8 mouse cellular contexts compared by ENCODE assay signal in the genomic region with DNA sequence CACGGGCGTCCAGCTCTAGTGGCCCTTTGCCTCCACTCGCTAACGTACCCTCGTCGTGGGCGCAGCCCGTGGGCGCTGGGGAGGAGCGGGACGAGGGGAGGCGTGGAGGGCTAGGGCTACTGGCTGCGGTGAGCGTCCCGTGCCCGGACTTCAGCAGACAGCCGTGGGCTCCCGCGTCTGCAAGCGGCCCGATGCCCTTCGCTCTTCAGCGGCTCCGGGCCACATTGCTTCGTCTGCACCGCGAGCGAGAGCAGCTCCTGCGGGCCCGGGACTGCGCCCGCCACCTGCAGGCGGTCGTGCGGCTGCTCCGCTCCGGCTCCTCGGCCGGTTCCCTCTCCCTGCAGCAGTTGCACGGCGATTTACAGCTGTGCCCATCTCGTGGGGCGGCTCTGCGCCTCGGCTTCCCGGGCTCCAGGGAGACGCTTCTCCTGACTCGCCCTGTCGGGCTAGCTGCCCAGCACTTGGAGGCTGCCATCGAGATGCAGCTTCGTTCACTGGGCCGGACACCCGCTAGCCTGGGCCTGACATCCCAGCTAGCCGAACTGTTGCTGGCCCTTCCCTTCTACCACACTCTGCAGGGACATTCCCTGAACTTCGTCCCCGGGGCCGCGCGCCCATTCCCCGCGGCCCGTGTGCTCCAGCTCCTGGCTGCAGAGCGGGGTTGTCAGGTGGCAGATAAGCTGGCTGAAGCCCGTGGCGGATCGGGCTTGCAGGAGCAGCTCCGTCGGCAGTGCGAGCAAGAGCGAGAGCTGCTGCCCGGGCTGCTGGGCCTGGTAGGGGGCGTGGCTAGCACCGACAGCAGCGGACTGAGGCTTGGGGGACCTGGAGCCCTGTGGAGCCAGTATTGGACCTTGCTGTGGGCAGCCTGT. TPM values are rescaled to one million over a fixed set of nuclear protein-coding genes. Genes with fewer than 3 reads are reported as not detected.
DNase-seq lines count a peak whose midpoint lies in the region; ATAC-seq and TF ChIP-seq lines count a peak whose summit lies in the region.

No protein-coding gene starts in this region.

- peak overlapping the region; percentile 68 for H3K4me2 ChIP-seq in CH12.LX (ENCODE audit: insufficient read depth, low read depth, poor library complexity, severe bottlenecking)
- H3K4me2 ChIP-seq in embryonic facial prominence, embryonic 15.5 days (replicated peaks): peak overlapping the region; percentile 95
- H3K4me2 ChIP-seq in heart, postnatal 0 days (ENCODE audit: low read depth, low read length): peak overlapping the region; percentile 97

- no peak for TF ChIP-seq POLR2A in CH12.LX (IDR thresholded peaks at IDR 0.05; ENCODE audit: low read depth, low read length)

- peak overlapping the region; percentile 71 for H3K27ac ChIP-seq in CH12.LX (ENCODE audit: insufficient read depth, low read depth)
- peak overlapping the region; percentile 83 for H3K27ac ChIP-seq in embryonic facial prominence, embryonic 15.5 days (replicated peaks)
- H3K27ac ChIP-seq in heart, postnatal 0 days (ENCODE audit: low read depth): peak overlapping the region; percentile 85

- no peak for TF ChIP-seq EP300 in CH12.LX (IDR thresholded peaks at IDR 0.05; ENCODE audit: low read length)
- no peak for TF ChIP-seq EP300 in heart, postnatal 0 days (IDR thresholded peaks at IDR 0.05; ENCODE audit: low read depth)

- peaks cover 9% of the 10 kb centered on the region for H3K27me3 ChIP-seq in CH12.LX (replicated peaks)
- no peaks in the 10 kb centered on the region for H3K27me3 ChIP-seq in embryonic facial prominence, embryonic 15.5 days
- no peaks in the 10 kb centered on the region for H3K27me3 ChIP-seq in heart, postnatal 0 days (ENCODE audit: control insufficient read depth, insufficient read depth, low read length)

- DNase-seq in CH12.LX (ENCODE audit: extremely low read depth): peak; percentile 33
- DNase-seq in adrenal gland, postnatal 14 days: peak; percentile 81
- DNase-seq in heart, postnatal 0 days (ENCODE audit: low spot score): peak; percentile 55
- peak; percentile 67 to 83 for DNase-seq in kidney, postnatal 25 days
- peak; percentile 65 for DNase-seq in lung, postnatal 14 days
- DNase-seq in retina, embryonic 14.5 days (ENCODE audit: low spot score): peak; percentile 74
- DNase-seq in thymus, postnatal 36 days: peak; percentile 81 to 84

- WGBS in embryonic facial prominence, embryonic 15.5 days: under 1% methylated on average over 74 of the region's 74 CpGs
- under 1% methylated on average over 60 of the region's 74 CpGs for WGBS in heart, postnatal 0 days

- peak overlapping the region; percentile 86 for H3K9ac ChIP-seq in CH12.LX (ENCODE audit: insufficient read depth, low read depth)
- peak overlapping the region; percentile 55 for H3K9ac ChIP-seq in embryonic facial prominence, embryonic 15.5 days
- H3K9ac ChIP-seq in heart, postnatal 0 days (replicated peaks; ENCODE audit: low read depth, low read length): peak overlapping the region; percentile 75

- H3K79me2 ChIP-seq in CH12.LX (replicated peaks; ENCODE audit: control insufficient read depth, extremely low read depth, insufficient read depth, poor library complexity, severe bottlenecking): no peaks in the 10 kb centered on the region

- peaks cover under 1 to 33% of the 10 kb centered on the region in 2 experiments for H3K36me3 ChIP-seq in CH12.LX (replicated peaks in 1 of 2; ENCODE audit: control insufficient read depth in 1 of 2, insufficient read depth in 1 of 2, low read length in 1 of 2)
- peaks cover 7% of the 10 kb centered on the region; the same call in 1 of the 2 replicates for H3K36me3 ChIP-seq in embryonic facial prominence, embryonic 15.5 days
- peaks cover 8% of the 10 kb centered on the region for H3K36me3 ChIP-seq in heart, postnatal 0 days (replicated peaks; ENCODE audit: control insufficient read depth, insufficient read depth, low read length)

- H3K4me1 ChIP-seq in CH12.LX (ENCODE audit: control insufficient read depth in 1 of 2, insufficient read depth in 2 of 2): peaks cover 9 to 24% of the 10 kb centered on the region in 2 experiments; a peak in 3 of 4 replicates
- H3K4me1 ChIP-seq in embryonic facial prominence, embryonic 15.5 days: peaks cover 23% of the 10 kb centered on the region
- H3K4me1 ChIP-seq in heart, postnatal 0 days (ENCODE audit: control insufficient read depth, insufficient read depth): 0 out of 2 replicates have a peak, but pooled peaks cover 10% of the 10 kb centered on the region

- peaks cover 2% of the 10 kb centered on the region for H3K9me3 ChIP-seq in CH12.LX (replicated peaks; ENCODE audit: low read length)
- no peaks in the 10 kb centered on the region for H3K9me3 ChIP-seq in embryonic facial prominence, embryonic 15.5 days (replicated peaks)
- no peaks in the 10 kb centered on the region for H3K9me3 ChIP-seq in heart, postnatal 0 days (replicated peaks; ENCODE audit: control insufficient read depth, low read length)

- in situ Hi-C loops in CH12.LX (cut with MboI; ENCODE audit: low pct_ligation_motif_present, low pct_unique_long_range_greater_than_20kb, low sequenced_read_pairs): loop anchor here (5.0 kb wide), 2 partner anchors 105 to 190 kb away; no protein-coding TSS in a partner anchor

- no peak; the same call in none of the 2 replicates for TF ChIP-seq RAD21 in CH12.LX (IDR thresholded peaks at IDR 0.05; ENCODE audit: low read depth, low read length)

- TF ChIP-seq CTCF in CH12.LX (conservative IDR thresholded peaks at IDR 0.05 in 1 of 2, IDR thresholded peaks at IDR 0.05 in 1 of 2; ENCODE audit: low read depth in 2 of 2, low read length in 2 of 2): peak in 1 of 2 experiments; percentile 51; a peak in 2 of 4 replicates
- peak; percentile 56 for TF ChIP-seq CTCF in heart, postnatal 0 days (IDR thresholded peaks at IDR 0.05; ENCODE audit: low read depth)

- peak overlapping the region; percentile 60 to 99 (median 87) for H3K4me3 ChIP-seq in CH12.LX (replicated peaks in 1 of 3; ENCODE audit: low read depth in 2 of 3, low read length in 2 of 3, poor library complexity in 1 of 3)
- peak overlapping the region; percentile 70 for H3K4me3 ChIP-seq in embryonic facial prominence, embryonic 15.5 days (replicated peaks)
- H3K4me3 ChIP-seq in heart, postnatal 0 days (ENCODE audit: low read depth, low read length): peak overlapping the region; percentile 72

- dilution Hi-C loops in CH12.LX (cut with MboI; ENCODE audit: extremely low pct_ligation_motif_present, extremely low pct_unique_long_range_greater_than_20kb, low sequenced_read_pairs): no loop called here

- ATAC-seq in embryonic facial prominence, embryonic 15.5 days (ENCODE audit: insufficient number of reproducible peaks, low FRiP score, low TSS enrichment, low read depth): peak; percentile 78
- ATAC-seq in heart, postnatal 0 days (ENCODE audit: insufficient read depth, low read depth): peak; percentile 84

TF ChIP-seq in CH12.LX, 34 proteins besides CTCF, POLR2A, EP300 and RAD21 (continues in another document):
- peak; percentile 89 for TF ChIP-seq UBTF (IDR thresholded peaks at IDR 0.05; ENCODE audit: low read depth, low read length)
- TF ChIP-seq GABPA (IDR thresholded peaks at IDR 0.05; ENCODE audit: insufficient replicate concordance, low read depth, low read length): no peak
- TF ChIP-seq SMC3 (IDR thresholded peaks at IDR 0.05; ENCODE audit: low read depth, low read length): peak; percentile 41
- no peak for TF ChIP-seq MAFK (IDR thresholded peaks at IDR 0.05; ENCODE audit: insufficient replicate concordance, low read length)

RNA-seq across cellular contexts. Expression of a gene that starts 0.5 kb away (rescaled TPM):
- total RNA-seq in CH12.LX (2012; rRNA removed): 1.3 and 2.1 TPM in 2 replicates
- total RNA-seq in CH12.LX (2014; rRNA removed): 1.2 TPM in 2 replicates
- polyA plus RNA-seq in CH12.LX (2012; ENCODE audit: insufficient read length, low read depth): 1.6 and 2.0 TPM in 2 replicates
- 4.1 and 5.3 TPM in 2 replicates for total RNA-seq in adrenal gland, postnatal 14 days (2021)
- polyA plus RNA-seq in embryonic facial prominence, embryonic 15.5 days (2015; fragmentation: Nextera tagmentation; extraction: Ambion mirVana): 2.9 and 3.2 TPM in 2 replicates
- 2.4 and 3.4 TPM in 2 replicates for total RNA-seq in heart, postnatal 0 days (2014; rRNA removed; ENCODE audit: low replicate concordance)
- polyA plus RNA-seq in heart, postnatal 0 days (2015; fragmentation: Nextera tagmentation; extraction: Ambion mirVana): 1.1 and 1.4 TPM in 2 replicates

RNA-seq across cellular contexts. Expression of a gene that starts 0.5 kb away (rescaled TPM):
- 3.1 and 3.2 TPM in 2 replicates for total RNA-seq in CH12.LX (2012; rRNA removed)
- 0.38 and 0.59 TPM in 2 replicates for total RNA-seq in CH12.LX (2014; rRNA removed)
- 1.1 and 1.7 TPM in 2 replicates for polyA plus RNA-seq in CH12.LX (2012; ENCODE audit: insufficient read length, low read depth)
- total RNA-seq in adrenal gland, postnatal 14 days (2021): 3.1 and 6.0 TPM in 2 replicates
- 3.2 and 3.4 TPM in 2 replicates for polyA plus RNA-seq in embryonic facial prominence, embryonic 15.5 days (2015; fragmentation: Nextera tagmentation; extraction: Ambion mirVana)
- 0.11 and 0.97 TPM in 2 replicates for total RNA-seq in heart, postnatal 0 days (2014; rRNA removed; ENCODE audit: low replicate concordance)
- polyA plus RNA-seq in heart, postnatal 0 days (2015; fragmentation: Nextera tagmentation; extraction: Ambion mirVana): 1.1 and 1.6 TPM in 2 replicates

RNA-seq across cellular contexts. Expression of a gene that starts 6.9 kb away (rescaled TPM):
- total RNA-seq in CH12.LX (2012; rRNA removed) (74.0 and 83.3 TPM in 2 replicates), CH12.LX (2014; rRNA removed) (52.2 and 54.2 TPM in 2 replicates)
- 52.9 and 55.5 TPM in 2 replicates for polyA plus RNA-seq in CH12.LX (2012; ENCODE audit: insufficient read length, low read depth)
- total RNA-seq in adrenal gland, postnatal 14 days (2021): 114 and 119 TPM in 2 replicates
- polyA plus RNA-seq in embryonic facial prominence, embryonic 15.5 days (2015; fragmentation: Nextera tagmentation; extraction: Ambion mirVana): 121 and 136 TPM in 2 replicates
- 87.9 and 156 TPM in 2 replicates for total RNA-seq in heart, postnatal 0 days (2014; rRNA removed; ENCODE audit: low replicate concordance)
- polyA plus RNA-seq in heart, postnatal 0 days (2015; fragmentation: Nextera tagmentation; extraction: Ambion mirVana): 242 and 247 TPM in 2 replicates

RNA-seq across cellular contexts. Expression of a gene that starts 13.4 kb away (rescaled TPM):
- total RNA-seq in CH12.LX (2012; rRNA removed): 78.9 and 104 TPM in 2 replicates
- 77.3 and 78.4 TPM in 2 replicates for total RNA-seq in CH12.LX (2014; rRNA removed)
- 53.0 and 57.2 TPM in 2 replicates for polyA plus RNA-seq in CH12.LX (2012; ENCODE audit: insufficient read length, low read depth)
- 51.1 and 56.5 TPM in 2 replicates for total RNA-seq in adrenal gland, postnatal 14 days (2021)
- 50.7 and 52.6 TPM in 2 replicates for polyA plus RNA-seq in embryonic facial prominence, embryonic 15.5 days (2015; fragmentation: Nextera tagmentation; extraction: Ambion mirVana)
- total RNA-seq in heart, postnatal 0 days (2014; rRNA removed; ENCODE audit: low replicate concordance): 27.5 and 28.1 TPM in 2 replicates
- polyA plus RNA-seq in heart, postnatal 0 days (2015; fragmentation: Nextera tagmentation; extraction: Ambion mirVana): 7.9 and 9.4 TPM in 2 replicates

RNA-seq across cellular contexts. Expression of a gene that starts 15.8 kb away (rescaled TPM):
- total RNA-seq in CH12.LX (2012; rRNA removed) (0.80 TPM in 1 of 2 replicates, not detected in the other), CH12.LX (2014; rRNA removed) (0.86 TPM in 1 of 2 replicates, not detected in the other)
- 1.2 and 1.7 TPM in 2 replicates for polyA plus RNA-seq in CH12.LX (2012; ENCODE audit: insufficient read length, low read depth)
- 6.4 and 9.0 TPM in 2 replicates for total RNA-seq in adrenal gland, postnatal 14 days (2021)
- polyA plus RNA-seq in embryonic facial prominence, embryonic 15.5 days (2015; fragmentation: Nextera tagmentation; extraction: Ambion mirVana): 0.59 and 0.99 TPM in 2 replicates
- not detected in 2 replicates for total RNA-seq in heart, postnatal 0 days (2014; rRNA removed; ENCODE audit: low replicate concordance)
- polyA plus RNA-seq in heart, postnatal 0 days (2015; fragmentation: Nextera tagmentation; extraction: Ambion mirVana): 0.59 and 0.64 TPM in 2 replicates

Comparison
In these comparisons a context has a peak if more than half of its experiments do, and no peak if none do; other contexts are left out.
1. Peak in every context shown above with its lines: DNase-seq, ATAC-seq, H3K4me3 ChIP-seq and H3K27ac ChIP-seq.